Mouse (Mus musculus) CH12.LX (cell line): ENCODE data around the gene Hnrnpu.

Experiments used
- CTCF ChIP-seq, 2 experiments: IDR thresholded peaks in 1 of 2; conservative IDR thresholded peaks in 1 of 2; 2 replicates each; pipeline ENCODE4 v1.5.1; 2011 to 2012; ENCODE audit warnings: low read depth in 2 of 2, low read length in 2 of 2, improper control_type of control experiment in 1 of 2, inconsistent platforms in 1 of 2, mild to moderate bottlenecking in 1 of 2, moderate library complexity in 1 of 2
- EP300 ChIP-seq: IDR thresholded peaks from 2 replicates; pipeline ENCODE4 v1.6.1; 2011; ENCODE audit warnings: low read length, improper control_type of control experiment
- JUN ChIP-seq: IDR thresholded peaks from 2 replicates; pipeline ENCODE4 v1.6.1; 2011; ENCODE audit warnings: low read depth, mild to moderate bottlenecking, low read length, improper control_type of control experiment, moderate library complexity; ENCODE audit not compliant: insufficient read depth
- JUND ChIP-seq: conservative IDR thresholded peaks from 2 replicates; pipeline ENCODE4 v1.6.1; 2011; ENCODE audit warnings: low read depth, low read length, improper control_type of control experiment
- MAFK ChIP-seq: IDR thresholded peaks from 2 replicates; pipeline ENCODE4 v1.6.1; 2011; ENCODE audit warnings: low read length, improper control_type of control experiment; ENCODE audit not compliant: insufficient replicate concordance
- MAZ ChIP-seq: IDR thresholded peaks from 2 replicates; pipeline ENCODE4 v1.6.1; 2012; ENCODE audit warnings: low read depth, mild to moderate bottlenecking, inconsistent platforms, low read length, improper control_type of control experiment, moderate library complexity
- MYC ChIP-seq: IDR thresholded peaks from 2 replicates; pipeline ENCODE4 v1.6.1; 2011; ENCODE audit warnings: low read depth, mild to moderate bottlenecking, improper control_type of control experiment, low read length
- NRF1 ChIP-seq: IDR thresholded peaks from 2 replicates; pipeline ENCODE4 v1.6.1; 2014; ENCODE audit warnings: low read depth, mild to moderate bottlenecking, inconsistent platforms, low read length, improper control_type of control experiment, moderate library complexity
- POLR2A ChIP-seq: IDR thresholded peaks from 2 replicates; pipeline ENCODE4 v1.6.1; 2011; ENCODE audit warnings: low read depth, mild to moderate bottlenecking, improper control_type of control experiment, low read length
- POLR2AphosphoS2 ChIP-seq: IDR thresholded peaks from 2 replicates; pipeline ENCODE4 v1.6.1; 2011; ENCODE audit warnings: low read depth, low read length, improper control_type of control experiment
- RCOR1 ChIP-seq: conservative IDR thresholded peaks from 2 replicates; pipeline ENCODE4 v1.6.1; 2012; ENCODE audit warnings: low read depth, mild to moderate bottlenecking, inconsistent platforms, low read length, improper control_type of control experiment
- TCF12 ChIP-seq: IDR thresholded peaks from 2 replicates; pipeline ENCODE4 v1.6.1; 2014; ENCODE audit warnings: low read depth, mild to moderate bottlenecking, inconsistent platforms, low read length, improper control_type of control experiment
- ZC3H11A ChIP-seq: IDR thresholded peaks from 2 replicates; pipeline ENCODE4 v1.6.1; 2012; ENCODE audit warnings: low read depth, mild to moderate bottlenecking, inconsistent platforms, low read length, improper control_type of control experiment
- ZNF384 ChIP-seq: IDR thresholded peaks from 2 replicates; pipeline ENCODE4 v1.6.1; 2012; ENCODE audit warnings: low read depth, low read length, improper control_type of control experiment, inconsistent platforms

DNA sequence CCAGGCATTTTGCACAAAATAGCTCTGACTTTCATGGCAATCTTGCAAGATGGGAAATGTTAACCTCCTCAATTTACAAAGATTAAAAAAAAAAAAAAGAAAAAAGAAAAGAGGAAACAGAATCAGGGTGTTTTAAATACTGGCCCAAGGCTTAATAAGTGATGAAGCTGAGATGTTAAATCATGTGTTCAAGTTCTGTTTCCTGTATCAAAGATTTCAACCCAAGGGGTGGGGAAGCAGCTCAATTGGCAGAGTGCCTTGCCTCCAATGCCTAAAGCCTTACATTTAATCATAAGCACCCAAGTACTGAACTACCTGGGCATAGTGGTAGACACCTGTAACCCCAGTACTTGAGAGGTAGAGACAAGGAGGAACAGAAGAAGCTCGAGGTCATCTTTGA, 4.5 kb upstream of the Hnrnpu start:
- TF ChIP-seq NRF1: no peak
- TF ChIP-seq CTCF (conservative IDR thresholded peaks at IDR 0.05 in 1 of 2, IDR thresholded peaks at IDR 0.05 in 1 of 2; ENCODE audit: low read depth in 2 of 2, low read length in 2 of 2): no peak
- TF ChIP-seq POLR2AphosphoS2: no peak
- TF ChIP-seq TCF12: no peak
- TF ChIP-seq POLR2A: no peak
- TF ChIP-seq MAFK: no peak
- no peak for TF ChIP-seq MYC
- no peak for TF ChIP-seq EP300
- no peak for TF ChIP-seq ZNF384
- TF ChIP-seq JUN: no peak
- TF ChIP-seq JUND: no peak
- no peak for TF ChIP-seq ZC3H11A
- TF ChIP-seq RCOR1: no peak
- TF ChIP-seq MAZ: no peak
